Mouse (Mus musculus) urinary bladder, adult 2 months (tissue): ENCODE data around the gene Dnaic1. TPM values are rescaled to one million over a fixed set of nuclear protein-coding genes. Genes with fewer than 3 reads are reported as not detected.

Experiments
- DNase-seq: peaks from one replicate; pipeline ENCODE4 v3.0.0; 2022; ENCODE audit warnings: low spot score
- polyA plus RNA-seq: library from polyadenylated mRNA; depleted of rRNA; stranded (reverse); fragments of >200 nt; gene quantifications from 2 replicates; pipeline ENCODE4 v1.2.3, GENCODE M21; 2012

The Dnaic1 gene
- polyA plus RNA-seq, 1 experiment, result 85.3 TPM

DNA sequence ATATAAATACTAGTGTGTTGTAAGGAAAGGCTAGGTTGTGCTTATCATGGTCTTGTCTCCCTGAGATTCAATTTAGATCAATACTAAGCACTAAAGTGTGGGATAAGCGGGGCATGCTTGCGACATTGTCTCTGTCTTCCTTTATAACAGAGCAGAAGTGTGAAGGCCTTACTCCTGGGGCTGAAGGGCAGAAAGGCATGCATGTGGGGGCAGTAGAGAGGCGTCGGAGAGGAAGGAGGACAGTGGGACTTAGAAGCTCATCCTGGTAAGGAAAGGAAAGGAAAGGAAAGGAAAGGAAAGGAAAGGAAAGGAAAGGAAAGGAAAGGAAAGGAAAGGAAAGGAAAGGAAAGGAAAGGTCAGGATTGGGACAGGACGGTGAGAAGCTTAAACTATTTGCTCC is 1.9 kb downstream of the Dnaic1 start:
- no peak for DNase-seq

DNA sequence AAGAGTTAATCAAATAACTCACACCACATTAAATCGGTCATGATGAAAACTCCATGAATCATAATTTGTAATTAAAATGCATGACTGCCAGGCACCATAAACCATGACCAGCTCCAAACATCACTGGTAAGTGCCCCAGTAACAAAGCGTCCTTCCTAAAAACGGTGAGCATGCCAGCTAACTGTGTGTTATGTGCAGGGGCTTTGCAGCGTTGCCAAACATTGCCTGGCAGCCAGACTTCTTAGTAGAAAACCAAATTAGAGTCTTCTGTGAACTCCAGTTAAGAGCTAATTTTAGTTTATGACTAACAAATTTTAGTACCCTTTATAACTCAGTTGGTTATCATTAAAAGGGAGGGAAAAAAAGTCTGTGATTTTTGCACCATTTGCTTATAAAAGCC is 3.9 kb downstream of the Dnaic1 start:
- DNase-seq, result no peak

DNA sequence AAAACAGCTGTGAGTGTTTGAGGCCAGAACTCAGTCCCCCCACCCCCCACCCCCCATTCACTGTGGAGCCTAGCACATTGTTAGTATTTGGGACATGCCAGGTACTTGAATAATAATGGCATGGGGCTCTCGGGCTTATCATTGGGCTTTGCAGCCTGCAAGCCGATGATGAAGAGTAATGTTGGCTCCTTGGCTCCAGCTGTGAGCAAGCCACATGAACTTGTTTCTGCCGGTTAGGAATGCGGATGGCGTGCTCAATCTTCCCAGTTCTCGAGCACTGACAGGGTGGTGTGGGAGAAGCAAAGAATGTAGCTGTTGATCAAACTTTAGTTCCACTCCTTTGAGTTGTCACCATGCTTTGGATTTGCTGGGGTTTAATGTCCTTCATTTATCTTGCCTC is 6.3 kb downstream of the Dnaic1 start:
- no peak for DNase-seq

DNA sequence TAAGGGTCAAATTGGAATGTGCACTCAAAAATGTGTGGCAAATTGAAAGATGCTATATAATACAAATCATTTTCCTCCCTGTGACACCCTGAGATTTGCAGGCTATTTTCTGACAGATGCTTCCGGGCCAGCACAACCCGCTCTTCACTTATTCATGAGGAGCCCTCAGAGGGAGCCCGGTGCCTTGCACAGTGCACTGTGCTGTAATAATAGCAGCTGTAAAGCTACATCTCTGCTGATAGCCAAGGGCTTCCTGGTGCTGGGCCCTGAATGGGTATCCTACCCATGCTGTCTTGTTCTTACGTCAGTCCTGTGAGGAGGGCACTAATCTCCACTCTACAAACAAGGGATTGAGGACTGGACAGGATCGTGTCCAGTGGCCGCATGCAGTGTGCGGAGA is 13.8 kb downstream of the Dnaic1 start:
- DNase-seq, result no peak

DNA sequence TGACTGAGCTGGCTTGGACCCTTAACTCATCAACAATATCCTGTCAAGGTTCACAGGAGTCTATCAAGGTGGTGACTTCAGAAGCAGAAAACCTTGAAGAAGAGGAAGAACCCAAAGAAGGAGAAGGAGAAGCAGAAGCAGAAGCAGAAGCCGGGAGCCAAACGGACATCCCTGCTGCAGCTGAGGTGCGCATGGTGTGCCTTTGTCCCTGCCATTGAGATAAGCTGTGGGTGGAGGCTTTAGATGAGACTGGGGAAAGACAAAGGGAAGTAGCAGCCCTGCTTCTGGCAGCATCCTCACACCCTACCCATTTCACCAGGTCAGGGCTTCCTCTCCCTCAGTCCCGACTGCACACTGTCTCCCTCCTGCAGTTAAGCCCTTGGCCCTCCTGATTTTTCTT is 33.2 kb downstream of the Dnaic1 start:
- peak; percentile 9 for DNase-seq

DNA sequence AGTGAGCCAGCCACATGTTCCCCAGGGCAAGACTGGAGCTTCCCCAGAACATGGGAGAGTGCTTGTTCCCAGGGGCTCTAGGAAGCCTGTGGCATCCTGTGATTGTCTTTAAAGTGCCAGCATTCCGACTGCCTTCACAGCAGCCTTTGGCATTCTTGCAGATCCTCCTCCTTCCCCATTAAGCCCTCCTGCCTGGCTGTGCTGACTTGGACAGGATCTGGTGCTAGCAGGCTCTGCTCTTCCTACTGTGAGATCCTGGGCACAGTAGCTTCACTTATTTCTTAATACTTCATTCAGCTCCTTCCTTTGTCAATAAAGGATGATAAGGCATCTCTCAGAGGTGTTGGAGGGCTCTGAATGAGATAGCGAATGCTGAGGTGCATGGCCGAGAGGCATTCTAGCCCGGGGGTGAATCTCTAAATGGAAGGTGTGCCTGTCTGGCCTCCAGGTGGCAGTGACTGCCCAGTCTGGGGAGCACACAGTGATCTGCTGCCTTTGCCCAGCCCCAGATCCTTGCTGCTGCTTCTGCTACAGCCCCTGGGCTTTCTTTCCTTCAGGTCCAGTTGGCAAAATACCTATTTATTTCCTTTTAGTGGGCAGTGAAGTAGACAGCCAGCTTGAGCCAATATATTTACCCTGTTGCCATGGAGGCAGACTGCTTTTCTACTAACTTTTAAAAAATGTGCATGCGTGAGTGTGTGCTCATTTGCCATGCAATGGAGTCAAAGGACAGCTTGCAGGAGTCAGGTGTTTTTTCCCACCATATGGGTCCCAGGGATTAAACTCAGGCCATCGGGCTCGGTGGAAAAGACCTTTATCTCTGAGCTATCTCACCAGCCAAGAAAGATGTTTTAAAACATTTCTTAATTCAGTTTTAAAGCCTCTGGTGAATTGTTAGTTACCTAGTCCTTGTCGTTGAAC is 35.2 kb downstream of the Dnaic1 start:
- DNase-seq, result peak; percentile 13

DNA sequence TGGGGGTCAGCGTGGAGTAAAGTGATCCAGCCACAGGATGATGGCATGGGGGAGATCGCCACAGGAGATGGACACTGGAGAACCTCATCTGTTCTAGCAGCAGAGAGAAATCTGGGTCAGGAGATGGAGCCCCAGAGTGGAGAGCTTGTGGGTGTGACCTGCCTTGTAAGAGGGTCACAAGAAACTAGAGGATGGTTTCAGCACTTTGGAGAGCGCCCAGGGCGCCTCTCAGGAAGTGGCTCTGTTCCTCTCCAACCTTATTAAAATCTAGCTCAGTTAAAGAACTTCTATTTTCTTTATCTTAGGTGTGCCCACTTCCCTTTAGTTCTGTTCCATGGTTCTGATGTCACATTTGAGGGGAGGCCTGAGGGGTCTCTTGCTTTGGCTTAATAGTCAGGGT is 37.2 kb downstream of the Dnaic1 start:
- no peak for DNase-seq

DNA sequence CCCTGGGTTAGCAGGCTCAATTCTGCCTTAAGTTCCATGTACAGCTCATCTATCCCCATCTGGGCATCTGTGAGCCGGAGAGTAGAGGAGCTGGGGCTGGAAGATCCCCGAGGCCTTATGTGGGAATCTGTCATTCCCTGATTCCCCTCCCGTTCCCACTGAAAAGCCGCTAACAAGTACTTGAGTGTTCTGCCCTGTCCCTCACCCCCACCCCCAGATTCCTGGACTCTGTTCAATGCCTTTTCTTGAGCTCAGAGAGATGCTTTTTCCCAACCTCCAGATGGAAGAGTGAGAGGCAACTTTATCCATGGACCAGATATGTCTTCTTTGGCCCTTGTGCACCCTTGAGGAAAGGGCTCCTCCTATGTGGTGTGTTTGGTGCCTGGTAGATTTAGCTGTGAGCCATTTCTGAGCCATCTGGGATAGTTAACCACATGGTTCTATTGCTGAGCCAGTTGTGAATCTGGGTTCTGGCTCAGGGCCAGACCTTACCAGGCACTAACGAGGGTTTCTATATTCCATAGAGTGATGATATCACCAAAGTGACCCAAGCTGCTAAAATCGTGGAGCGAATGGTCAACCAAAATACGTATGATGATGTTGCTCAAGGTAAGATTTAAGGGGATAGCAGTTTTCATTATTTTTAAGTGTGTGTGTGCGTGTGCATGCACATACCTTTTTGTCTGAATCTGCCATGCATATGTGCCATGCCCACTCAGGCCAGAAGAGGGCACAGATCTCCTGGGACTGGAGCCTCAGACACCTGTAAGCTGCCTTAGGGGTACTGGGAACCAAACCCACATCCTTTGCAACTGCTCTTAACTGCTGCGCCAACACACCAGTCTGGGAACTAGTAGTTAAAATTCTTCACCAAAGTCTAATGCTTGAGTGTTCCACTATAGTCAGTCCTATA is 40.4 kb downstream of the Dnaic1 start:
- DNase-seq, result no peak

DNA sequence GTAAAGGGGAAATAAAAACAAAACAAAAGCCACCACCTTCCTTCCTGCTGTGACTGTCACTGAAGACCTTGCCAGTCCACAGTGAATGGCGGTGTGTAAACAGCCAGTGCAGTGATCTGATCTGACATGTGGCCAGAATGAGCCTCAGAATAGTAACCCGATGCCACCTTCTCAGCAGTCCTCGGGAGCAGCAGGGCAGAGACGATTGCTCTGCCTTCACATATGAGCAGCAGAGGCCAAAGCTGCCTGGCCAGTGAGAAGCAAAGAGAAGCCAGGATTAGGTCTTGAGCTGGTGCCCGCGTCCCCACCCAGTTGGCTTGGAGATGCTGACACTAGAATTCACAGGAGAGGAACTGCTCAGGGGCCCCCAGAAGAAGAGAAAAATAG is 41.0 kb downstream of the Dnaic1 start:
- DNase-seq, result no peak

DNA sequence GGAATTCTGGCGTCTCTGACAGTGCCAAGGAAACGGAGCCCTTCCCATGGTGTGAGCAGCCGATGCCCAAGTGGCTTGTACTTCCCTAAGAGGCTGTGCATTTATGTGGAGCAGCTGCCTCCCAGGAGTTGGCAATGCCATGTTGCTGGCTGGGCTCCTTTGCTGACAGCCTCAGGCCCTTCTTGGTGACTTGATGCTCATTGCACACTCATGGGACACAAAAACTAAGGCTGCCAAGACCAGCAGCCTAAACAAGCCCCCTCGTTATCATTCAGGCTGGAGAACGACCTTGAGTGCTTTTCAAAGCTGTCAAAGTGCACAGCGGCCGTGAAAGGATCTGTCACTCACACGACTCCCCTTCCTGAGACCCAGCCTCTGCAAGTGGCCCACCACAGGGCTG is 42.6 kb downstream of the Dnaic1 start:
- no peak for DNase-seq

DNA sequence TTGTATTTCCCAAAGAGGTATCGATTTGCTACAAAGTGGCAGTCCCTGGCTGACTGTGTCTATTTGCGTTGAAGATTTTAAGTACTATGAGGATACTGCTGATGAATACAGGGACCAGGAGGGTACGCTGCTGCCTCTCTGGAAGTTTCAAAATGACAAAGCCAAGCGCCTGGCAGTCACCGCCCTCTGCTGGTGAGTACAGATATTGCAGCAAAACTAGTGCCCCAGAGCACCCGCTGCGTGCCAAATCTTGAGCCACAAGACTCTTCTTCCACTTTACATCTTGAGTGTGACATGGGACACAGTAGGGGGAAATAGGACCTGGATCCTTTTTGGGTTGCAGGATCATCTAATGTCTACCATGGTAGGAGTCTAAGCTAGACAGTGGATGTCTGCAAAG is 44.6 kb downstream of the Dnaic1 start:
- no peak for DNase-seq

DNA sequence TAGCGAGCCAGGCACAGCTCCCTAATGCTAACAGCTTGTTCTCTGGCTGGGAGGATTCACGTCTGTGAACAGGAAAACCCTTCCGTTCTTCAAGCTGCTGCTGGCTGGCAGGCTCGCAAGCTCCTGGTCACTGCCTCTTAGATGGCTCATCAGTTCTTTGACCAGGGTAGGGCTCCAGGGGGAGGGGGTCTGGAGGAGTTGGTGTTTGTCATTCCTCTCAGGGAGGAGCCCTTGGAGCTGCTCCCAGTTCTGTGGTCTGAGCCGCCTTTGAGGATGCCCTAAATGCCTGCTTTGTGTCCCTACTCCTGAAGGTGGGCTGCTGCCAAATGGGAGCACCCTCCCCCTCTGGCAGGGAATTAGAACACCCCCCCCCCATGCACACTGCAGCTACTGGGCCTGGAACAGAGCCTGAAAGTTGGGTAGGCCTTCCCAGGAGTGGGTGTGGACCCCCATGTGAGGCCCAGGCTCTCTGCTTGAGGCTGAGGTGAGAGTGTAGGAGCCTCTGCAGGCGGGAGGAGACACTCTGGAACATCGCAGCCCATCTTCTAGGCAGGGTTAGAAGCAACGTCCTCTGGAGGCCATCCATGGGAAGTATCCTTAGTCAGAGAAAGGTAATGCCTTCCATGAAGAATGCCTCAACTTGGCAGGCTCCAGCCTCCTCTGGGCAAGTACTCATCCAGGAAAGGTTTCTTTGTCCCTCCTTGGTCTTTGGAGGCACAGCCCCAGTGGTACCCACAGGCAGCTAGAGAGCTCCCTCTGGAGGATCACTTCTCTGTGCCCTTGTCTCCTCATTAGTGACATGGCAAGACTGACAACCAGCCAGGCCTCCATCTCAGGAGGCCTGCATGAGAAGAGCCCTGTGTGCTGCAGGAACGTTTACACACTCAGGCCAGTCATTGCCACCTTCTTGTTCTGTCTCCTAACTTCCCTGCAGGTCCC is 46.4 kb downstream of the Dnaic1 start:
- no peak for DNase-seq

DNA sequence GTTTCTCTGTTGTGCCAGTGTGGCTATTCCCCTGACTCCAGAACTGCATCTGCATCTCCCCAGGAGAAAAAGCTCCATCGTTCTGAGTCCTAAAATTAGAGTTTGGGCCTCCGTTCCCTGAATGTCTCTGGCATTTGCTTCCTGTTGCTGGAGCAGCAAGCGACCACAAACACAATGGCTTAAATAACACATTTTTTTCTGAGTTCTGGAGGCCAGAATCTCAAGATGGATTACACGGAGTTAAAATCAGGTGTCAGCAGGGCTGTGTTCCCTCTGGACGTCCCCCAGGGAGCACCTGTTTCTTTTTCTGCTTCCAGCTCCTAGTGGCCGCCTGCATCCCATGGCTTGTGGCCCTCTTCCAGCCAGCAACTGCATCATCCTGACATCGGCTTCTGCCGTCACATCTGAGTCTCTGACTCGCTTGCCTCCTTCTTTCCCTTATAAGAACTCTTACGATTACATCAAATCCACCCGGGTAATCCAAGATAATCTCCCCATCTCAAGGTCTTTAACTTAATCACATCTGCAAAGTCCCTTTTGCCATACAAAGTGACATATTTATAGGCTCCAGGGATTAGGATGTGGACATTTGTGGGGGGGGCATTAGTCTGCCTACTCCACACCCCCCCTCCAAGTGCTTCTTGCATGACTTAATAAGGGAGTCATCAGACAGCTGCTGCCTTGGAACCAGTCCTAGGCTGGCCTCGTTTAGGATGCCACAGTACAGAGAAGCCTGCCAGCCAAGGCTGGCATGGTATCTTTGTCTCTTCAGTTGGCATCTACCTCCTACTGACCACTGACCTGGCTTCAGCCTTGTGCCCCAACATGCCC is 49.6 kb downstream of the Dnaic1 start:
- no peak for DNase-seq

DNA sequence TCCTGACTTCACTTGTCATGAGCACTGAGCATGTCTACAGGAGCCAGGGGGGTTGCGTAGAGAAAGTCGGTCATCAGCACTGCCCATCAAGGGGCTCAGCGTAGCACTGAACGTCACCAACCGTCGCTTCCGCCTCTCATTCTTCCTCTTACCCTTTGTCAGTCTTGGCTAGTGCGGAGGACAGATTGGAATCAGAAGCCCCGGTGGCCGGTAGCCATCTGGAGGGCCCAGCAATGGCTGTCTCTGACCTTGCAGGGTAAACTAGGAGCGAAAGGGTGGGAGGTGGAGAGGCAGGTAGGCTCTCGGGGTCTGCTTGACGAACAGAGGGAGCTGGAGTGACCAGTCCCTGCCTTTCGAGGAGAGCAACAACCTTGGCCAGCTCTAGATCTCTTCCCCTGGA is 52.5 kb downstream of the Dnaic1 start:
- no peak for DNase-seq

DNA sequence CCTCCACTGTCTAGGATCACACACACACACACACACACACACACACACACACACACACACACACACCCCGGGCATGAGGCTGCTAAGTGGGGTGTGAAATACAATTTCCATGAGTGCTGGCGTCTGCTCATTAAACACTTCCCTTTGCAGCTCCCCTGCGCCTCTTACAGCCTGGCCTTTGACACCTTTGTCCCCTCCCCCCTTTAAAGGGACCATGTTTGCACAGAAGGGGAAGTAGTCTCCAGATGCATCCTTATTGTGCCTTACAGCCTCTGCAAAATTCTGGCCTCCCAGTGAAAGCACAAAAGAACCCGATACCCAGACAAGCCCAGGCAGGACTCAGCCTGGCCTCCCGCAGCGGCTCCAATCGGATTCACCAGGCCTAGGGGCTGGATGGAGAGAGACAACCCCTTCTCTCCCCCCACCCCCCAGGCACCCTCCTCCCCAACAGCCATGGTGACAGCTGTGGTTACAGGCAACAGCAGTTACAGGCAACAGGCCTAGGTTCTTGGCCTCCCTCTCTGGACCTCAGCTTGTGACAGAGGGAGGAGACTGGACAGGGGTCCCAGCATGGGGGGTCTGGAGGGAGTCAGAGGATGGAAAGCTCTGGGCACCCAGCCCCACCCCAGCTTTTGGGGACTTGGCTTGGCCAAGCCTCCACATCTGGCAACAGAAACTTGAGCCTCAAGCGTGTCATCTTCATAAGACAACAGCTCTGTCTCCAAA is 58.8 kb downstream of the Dnaic1 start:
- no peak for DNase-seq

DNA sequence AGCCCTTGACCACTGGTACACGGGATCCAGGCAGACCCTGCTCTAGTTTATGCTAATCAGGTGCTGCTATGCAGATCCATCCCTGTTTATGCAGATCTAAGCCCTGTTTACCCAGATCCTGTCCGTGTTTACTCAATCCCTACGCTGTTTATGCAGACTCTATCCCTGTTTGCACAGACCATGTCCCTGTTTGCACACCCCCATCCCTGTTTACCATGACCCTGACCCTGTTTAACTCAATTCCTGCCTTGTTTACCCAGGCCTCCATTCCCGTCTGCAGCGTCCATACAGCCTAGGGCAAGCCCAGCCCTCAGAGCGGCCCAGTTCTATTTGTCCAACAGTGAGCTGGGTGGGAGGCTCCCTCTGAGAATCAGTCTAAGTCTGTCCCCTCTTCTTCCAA is 60.6 kb downstream of the Dnaic1 start:
- no peak for DNase-seq

DNA sequence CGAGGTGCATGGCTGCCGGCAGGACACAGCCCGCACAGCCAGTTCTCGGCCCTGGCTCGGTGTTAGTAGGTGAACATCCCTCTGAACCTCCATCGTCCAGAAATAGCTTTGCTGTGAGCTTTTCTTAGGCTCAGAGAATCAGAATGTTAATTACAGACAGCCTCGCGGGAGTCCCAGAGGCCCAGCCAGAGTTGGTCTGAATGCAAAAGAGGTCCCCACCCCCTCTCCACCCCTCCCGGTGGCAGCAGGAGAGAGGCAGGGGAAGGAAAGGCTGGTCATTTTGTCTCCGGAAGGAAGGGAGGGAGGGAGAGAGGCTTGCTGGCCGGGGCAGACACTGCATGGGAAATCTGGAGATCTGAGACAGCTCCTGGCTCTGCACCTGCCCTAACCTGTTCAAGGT is 61.8 kb downstream of the Dnaic1 start:
- DNase-seq, result no peak

DNA sequence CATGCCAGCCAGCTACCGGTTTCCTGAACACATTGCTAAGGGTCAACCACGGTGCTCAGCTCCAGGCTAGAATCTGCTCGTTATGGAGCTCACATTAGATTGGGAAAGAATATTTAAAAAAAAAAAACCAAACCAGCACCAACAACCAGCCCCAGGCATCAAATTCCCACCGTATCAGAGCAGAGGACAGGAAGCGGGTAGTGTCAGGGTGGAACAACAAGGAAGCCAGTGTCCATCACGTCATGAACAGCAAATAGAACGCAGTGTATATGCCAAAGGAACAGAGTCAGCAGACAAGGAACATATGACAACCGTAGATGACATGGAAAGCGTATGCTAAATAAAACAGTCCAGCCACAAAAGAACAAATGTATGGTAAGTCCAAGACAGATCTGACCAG is 63.4 kb downstream of the Dnaic1 start:
- no peak for DNase-seq

DNA sequence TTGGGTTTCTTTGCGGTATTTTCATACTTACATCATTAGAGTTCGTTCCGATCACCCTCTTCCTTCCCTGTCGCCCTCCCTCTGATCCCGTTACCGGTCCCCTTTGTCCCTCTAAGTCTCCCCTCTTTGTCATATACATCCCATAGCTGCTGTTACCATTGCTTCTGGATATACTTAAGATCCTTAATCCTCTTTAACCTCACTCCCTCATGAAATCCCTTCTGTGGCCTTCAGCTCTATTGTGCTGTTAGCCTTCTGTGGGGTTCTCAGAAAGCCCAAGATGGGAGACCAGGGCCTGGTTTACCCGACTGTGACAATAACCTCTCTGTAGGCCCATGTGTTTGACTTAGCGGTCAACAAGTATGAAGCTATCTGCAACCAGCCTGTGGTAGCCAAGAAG is 65.1 kb downstream of the Dnaic1 start:
- DNase-seq, result no peak

DNA sequence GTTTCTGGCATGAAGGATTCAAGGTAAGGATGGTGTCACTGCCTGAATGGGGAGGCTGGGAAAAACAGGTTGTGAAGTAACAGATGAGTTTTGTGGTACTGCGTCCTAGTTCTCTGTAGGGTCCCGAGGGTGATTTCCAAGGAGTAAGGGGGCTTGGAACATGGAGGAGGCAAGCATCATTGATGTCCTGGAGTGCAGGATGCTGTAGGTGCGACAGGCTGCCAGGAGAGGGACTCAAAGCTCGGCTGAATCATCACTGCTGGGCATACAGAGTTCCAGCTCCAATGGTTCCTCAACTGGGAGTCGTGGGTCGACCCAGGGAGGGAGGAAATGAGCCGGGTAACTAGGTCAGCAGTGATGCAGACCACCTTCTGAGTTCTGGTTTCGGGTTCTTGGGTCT is 65.6 kb downstream of the Dnaic1 start:
- DNase-seq, result no peak
